Mouse (Mus musculus) kidney, adult 9 months (tissue): Measurements from ENCODE around the gene Reg4.

Source experiments
- DNase-seq: peaks from one replicate; pipeline ENCODE4 v3.0.0; 2022

The Reg4 gene

GRCm38 (mm10) chr3:98283205-98283604 is 61.2 kb downstream of the Reg4 start:
- no peak for DNase-seq
